Mouse (Mus musculus) brain, embryonic 18.5 days (tissue): ENCODE data around the gene Slc38a11.

Source experiments
- DNase-seq: peaks from one replicate; pipeline ENCODE4 v3.0.0-alpha.2; 2012; ENCODE audit warnings: low read depth, low spot score

Slc38a11 gene

DNA sequence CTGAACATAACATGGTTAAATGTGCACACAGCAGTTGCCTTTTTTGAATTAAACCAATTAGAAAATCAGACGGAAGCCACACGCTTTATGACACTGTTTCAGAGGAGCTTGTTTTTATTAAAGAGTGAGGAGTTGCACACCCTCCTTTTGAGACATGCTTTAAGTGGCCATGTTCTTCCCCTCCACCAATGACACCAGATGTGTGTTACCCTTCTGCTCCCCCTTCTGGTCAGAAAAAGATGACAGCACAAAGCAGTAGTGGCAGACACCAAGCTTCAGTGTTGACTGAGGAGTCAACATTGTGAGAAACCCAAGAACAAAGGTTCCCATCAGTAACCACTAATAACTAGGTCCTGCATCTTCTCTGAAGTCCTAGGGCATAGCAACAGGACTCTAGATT is 32.5 kb downstream of the Slc38a11 start:
- DNase-seq, result no peak

DNA sequence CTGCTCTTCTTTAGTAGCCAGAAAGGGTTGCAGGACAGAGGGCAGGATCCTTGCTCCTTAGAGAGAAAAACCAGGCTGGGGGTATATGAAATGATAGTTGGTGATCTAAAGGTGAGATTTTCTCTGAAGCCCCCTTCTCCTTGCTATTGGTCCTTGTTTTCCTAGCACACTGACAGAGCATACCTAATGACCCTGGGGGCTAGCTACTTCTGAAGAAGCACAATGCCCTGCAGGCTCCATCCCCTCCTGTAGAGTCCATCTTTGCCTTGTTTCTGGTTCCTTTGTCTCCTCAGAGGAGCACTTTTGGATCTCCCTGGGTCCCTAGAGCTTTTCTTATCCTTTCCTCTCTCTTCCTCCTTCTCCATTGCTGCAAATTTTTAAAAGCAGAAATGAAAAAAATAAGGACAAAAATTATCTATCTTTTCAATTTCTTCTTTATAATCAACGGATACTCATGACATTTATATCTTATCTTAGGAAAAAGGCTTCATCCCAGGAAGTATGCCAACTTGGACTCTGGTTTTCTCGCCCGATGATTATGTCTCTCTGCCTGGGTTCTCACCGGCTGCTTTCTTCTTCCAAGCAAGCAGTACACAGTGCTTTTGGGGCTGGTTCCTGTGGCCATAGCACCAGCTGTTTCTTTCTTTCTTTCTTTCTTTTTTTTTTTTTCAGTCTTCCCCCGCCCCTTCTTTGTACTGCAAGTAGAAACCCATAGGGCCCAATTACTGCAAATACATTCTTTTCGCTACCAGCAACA is 41.7 kb downstream of the Slc38a11 start:
- DNase-seq, result no peak

DNA sequence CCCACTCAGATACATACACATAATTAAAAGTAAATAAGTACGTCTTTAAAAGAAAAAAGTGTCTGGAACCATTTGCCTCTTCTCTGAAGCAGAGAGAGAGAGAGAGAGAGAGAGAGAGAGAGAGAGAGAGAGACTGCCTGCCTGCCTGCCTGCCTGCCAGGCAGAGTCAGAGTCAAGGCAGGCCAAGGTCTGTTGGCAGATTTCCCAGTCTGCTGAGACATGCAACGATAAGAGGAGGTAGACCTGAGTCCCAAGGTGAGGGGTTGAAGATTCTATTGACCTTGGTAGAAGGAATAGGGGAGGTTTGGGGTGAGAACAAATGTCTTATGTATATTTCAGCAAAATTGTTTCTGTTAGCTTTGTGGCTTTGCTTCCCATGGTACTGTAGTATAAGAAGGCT is 42.9 kb downstream of the Slc38a11 start:
- DNase-seq, result no peak

- DNase-seq, result no peak
These were observed 47.1 kb downstream of the Slc38a11 start for GRCm38 (mm10) chr2:65316721-65317120.

GRCm38 (mm10) chr2:65311250-65311649 is 52.6 kb downstream of the Slc38a11 start:
- DNase-seq, result no peak

- no peak for DNase-seq
These were observed 67.3 kb downstream of the Slc38a11 start for GRCm38 (mm10) chr2:65296541-65296940.

GRCm38 (mm10) chr2:65294092-65294491 is 69.7 kb downstream of the Slc38a11 start:
- no peak for DNase-seq

- no peak for DNase-seq
These were observed 70.4 kb downstream of the Slc38a11 start for GRCm38 (mm10) chr2:65293411-65293810.

DNA sequence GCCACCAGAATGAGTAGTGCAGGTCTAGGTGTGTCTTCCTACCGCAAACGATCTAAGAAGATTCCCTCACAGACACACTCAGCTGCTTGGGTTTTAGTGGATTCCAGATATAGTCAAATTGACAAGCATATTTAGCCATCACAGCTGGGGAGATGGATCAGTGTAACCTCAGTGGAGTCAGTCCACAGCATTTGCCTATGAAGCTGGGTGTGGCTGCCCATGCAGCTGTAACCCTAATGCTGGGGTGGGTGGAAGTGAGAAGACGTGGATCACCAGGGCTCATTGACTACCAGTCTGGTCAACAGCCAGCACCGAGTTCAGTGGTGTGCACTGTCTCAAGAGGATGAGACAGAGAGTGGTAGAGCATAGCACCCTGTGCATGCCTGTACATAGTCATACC is 74.1 kb downstream of the Slc38a11 start:
- no peak for DNase-seq

- DNase-seq, result no peak
These were observed 75.1 kb downstream of the Slc38a11 start for GRCm38 (mm10) chr2:65288696-65289095.

- DNase-seq, result no peak
These were observed 78.5 kb downstream of the Slc38a11 start for GRCm38 (mm10) chr2:65285380-65285779.

GRCm38 (mm10) chr2:65282979-65283378 is 80.9 kb downstream of the Slc38a11 start:
- no peak for DNase-seq

DNA sequence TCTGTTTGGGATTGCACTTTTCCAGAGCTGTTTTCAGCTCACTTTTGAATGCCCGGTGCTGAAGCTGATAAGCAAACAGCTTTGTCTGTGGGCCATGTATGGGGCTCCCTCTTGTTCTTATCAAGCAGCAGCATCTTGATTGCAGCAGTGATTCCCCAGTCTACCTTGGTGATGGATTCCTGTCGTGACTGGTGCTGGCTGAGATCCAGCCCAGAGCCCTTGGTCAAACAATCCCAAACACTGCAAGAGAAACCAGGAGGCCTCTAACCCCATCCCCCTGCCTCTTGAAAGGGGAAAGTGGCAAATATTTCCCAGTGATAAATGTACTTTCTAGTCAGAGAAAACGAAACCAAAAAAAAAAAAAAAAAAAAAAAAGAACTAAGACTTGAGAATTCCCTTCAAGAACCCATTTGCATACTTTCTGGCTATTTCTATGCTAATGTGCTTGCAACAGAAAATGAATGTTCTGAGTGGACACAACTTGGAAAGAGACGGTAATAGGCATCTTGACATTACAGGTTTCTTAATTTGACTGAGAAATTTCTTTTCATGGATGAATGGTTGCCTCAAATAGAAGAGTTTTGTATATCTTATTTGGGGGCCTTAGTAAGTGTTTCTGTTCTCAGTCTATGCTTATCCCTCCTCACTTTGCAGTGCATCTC is 84.7 kb downstream of the Slc38a11 start:
- no peak for DNase-seq

DNA sequence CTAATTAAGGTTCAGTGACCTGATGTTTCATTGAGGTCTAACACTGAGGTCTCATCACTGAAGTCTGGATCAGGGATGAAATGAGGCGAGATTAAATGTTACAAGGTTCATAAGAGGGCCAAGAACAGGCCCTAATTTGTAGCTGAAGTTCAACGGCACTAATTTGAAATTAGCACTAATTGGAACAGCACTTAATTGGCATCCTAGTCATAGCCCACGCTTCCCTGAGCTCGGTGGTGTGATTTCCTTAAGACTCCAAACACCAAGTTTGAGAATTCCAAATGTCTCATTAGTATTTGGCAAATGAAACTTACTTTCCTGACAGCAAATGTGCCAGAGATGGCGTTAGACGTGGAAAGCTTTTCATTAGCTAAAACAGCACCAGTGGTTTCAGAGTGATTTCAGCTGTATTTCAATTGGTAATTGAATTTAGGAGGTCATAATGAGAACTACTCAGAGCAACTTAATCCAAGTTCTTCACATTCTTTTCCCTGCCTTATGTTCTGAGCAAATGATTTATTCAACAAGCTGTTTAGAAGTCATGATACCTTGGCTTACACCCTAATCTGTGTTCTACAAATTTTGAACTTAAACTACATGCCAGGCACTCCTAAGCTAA is 88.3 kb downstream of the Slc38a11 start:
- peak; percentile 24 for DNase-seq

GRCm38 (mm10) chr2:65273910-65274309 is 89.9 kb downstream of the Slc38a11 start:
- DNase-seq, result no peak

GRCm38 (mm10) chr2:65268731-65269130 is 95.1 kb downstream of the Slc38a11 start:
- no peak for DNase-seq

DNA sequence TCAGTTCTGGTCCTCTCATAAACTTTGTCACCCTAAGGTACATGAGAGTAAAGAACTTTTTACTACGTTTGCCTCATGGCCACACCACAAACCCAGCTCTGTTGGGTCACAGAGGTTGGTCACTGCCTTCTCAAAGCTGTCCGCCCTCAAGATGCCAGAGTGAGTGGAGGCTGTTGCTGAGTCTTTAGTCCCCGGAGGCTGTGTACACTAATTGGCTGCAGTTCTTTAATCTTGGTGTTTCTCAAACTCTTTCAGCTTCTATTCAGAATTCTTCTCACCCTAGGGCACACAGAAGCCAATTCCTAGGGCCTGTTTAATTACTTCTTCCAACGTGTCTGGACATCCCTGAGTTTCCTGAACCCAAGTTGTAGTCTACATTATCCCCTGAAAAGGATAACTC is 96.0 kb downstream of the Slc38a11 start:
- DNase-seq, result no peak

GRCm38 (mm10) chr2:65266576-65267299 is 97.1 kb downstream of the Slc38a11 start:
- no peak for DNase-seq
